Mouse (Mus musculus) cerebellum, adult 8-10 months (tissue): ENCODE results near the gene Ptpn11.
A peak's percentile ranks its signal among the peaks of the same experiment; 100 is the strongest.
"Not testable (repeated sequence)": the region's sequence is repeated elsewhere in the genome, so short reads cannot be mapped to it uniquely, and the experiment has no call there.

Experiments
- DNase-seq: peaks from one replicate; pipeline ENCODE4 v3.0.0; 2022

Ptpn11 gene

GRCm38 (mm10) chr5:121212108-121212507 lies 20.9 kb upstream of the Ptpn11 start:
- no peak for DNase-seq

DNA sequence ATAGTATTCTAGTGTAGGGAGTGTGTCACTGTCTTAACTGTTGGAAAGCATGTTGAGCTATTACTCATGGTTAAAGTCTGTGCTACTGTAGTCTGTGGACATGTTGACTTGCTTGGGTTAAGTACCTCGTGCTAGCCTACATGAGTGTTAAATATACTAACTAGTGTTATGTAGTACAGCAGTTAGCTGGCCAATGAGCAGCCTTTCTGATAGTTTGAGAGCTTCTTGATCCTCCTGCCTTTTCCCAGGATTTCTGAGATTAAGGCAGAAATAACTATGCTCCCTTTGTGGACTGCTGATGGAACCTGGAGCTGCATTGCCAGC lies 19.4 kb upstream of the Ptpn11 start:
- no peak for DNase-seq

DNA sequence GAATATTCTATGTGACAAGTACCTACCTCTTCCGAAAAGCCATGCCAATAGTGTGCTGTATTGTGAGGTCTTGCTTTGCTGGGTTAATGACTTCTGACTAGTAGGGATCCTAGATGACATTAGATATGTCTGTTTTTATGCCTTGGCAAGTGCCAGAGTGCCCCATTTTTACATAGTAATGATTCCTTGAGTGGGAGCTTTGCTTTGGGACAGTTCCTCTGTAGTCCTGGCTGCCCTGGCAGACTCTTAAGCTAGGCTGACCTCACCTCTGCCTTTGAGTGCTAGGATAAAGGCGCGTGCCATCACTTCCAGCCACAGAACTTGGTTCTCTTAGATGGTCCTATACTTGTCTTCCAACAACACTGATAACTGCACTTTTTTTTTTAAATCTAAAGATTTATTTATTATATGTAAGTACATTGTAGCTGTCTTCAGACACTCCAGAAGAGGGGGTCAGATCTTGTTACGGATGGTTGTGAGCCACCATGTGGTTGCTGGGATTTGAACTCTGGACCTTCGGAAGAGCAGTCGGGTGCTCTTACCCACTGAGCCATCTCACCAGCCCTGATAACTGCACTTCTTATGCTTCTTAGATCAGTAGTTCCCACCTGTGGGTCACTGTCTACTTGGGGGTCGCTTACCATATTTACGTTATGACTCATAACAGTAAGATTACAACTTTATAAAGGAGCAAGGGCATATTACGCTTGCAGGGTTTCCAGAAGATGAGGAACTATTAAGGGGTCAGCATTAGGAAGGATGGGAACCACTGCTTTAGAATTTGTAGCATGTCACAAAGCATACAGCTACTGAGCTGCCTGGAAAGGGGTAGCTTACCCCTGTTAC lies 18.8 kb upstream of the Ptpn11 start:
- no peak for DNase-seq

- DNase-seq: no peak
Measured at GRCm38 (mm10) chr5:121206984-121207383, 15.8 kb upstream of the Ptpn11 start.

- no peak for DNase-seq
Measured at GRCm38 (mm10) chr5:121206540-121206939, 15.3 kb upstream of the Ptpn11 start.

DNA sequence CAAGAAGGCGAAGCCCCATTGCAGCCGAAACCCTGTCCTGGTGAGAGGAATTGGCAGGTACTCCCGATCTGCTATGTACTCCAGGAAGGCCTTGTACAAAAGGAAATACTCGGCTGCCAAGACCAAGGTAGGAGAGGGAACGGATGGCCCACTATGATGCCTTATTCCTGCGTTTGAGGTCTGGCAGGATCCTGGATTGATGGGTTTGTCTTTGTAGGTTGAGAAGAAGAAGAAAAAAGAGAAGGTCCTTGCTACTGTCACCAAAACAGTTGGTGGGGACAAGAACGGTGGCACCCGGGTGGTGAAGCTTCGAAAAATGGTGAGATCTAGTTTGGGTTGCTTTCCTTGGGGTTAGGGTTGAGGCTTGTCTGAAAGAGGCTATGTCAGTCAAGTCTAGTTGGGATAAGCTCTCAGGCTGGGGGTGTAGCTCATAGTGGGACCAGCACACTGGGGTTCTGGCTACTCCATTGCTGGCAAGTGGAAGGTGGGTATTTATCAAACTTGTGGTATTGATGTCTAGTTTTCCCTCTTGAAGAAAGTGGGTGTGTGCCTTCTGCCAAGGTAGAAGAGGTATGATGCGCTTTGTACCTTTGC lies 14.4 kb upstream of the Ptpn11 start:
- DNase-seq: not testable (repeated sequence)

GRCm38 (mm10) chr5:121204132-121205089 lies 13.2 kb upstream of the Ptpn11 start, which contains the start of gene Rpl6:
Rpl6 (plus strand) TSS chr5:121204481.
- peak; percentile 76 for DNase-seq

DNA sequence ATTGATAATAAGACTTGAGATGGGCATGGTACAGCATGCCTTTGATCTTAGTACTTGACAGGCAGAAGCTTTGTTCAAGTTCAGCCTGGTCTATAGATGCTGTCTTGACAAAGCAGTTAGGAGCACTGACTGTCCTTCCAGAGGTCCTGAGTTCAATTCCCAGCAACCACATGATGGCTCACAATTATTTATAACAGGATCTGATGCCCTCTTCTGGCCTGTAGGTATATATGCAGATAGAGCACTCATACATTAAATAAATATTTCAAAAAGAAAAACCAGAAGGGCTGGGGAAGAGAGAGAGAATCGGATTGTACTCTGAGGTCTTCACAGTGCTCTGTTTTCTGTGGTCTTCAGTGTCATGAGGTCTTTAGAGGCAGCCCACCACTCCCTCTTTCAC lies 11.3 kb upstream of the Ptpn11 start:
- no peak for DNase-seq

DNA sequence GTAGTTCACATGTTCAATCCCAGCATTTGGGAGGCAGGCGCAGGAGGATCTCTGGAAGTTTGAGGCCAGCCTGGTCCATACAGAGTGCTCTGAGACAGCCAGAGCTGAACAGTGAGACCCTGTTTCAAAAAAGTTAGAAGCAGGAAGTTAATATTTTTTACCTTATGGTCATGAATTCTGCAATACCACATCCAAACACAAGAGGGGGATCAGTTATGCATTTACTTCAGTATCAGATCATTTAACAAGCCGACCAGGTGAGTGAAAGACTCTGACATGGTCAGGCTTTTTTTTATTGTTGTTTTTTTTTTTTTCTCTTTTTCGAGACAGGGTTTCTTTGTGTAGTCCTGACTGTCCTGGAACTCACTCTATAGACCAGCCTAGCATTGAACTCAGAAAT lies 10.5 kb upstream of the Ptpn11 start:
- DNase-seq: no peak

DNA sequence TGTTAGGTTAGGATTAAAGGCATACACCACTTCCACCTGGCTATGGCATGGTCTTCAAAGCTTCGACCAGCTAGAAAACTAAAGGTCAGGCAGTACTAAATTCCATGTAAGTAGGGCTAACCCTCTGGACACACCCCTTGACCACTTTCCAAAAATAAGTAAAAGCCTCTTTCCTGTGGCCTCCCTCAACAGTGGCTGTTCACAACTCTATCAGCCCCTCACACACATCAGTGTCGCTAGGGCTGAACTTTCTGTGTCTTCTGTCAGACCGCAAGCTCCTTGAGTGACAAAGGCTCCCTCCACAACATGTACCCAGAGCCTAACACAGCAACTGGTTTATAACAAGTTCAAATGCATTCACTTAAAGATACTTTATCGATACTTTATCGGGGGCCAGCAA lies 7.2 kb upstream of the Ptpn11 start:
- DNase-seq: no peak

GRCm38 (mm10) chr5:121197337-121197736 lies 6.1 kb upstream of the Ptpn11 start:
- DNase-seq: no peak

GRCm38 (mm10) chr5:121196764-121197163 lies 5.6 kb upstream of the Ptpn11 start:
- DNase-seq: no peak

DNA sequence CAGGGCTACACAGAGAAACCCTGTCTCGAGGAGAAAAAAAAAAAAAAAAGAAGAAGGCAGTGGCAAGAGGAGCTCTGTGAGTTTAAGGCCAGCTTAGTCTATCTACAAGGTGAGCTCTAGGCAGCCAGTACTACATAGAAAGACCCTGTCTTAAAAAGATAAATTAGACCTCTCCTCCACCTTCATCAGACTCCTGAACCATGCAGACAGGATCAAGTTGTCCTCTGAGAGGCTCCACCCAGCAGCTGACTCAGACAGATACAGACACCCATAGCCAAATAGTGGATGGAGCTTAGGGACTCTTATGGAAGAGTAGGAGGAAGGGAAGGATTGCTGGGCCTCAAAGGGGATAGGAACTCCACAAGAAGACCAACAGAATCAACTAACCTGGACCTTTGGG lies 3.0 kb upstream of the Ptpn11 start:
- no peak for DNase-seq

DNA sequence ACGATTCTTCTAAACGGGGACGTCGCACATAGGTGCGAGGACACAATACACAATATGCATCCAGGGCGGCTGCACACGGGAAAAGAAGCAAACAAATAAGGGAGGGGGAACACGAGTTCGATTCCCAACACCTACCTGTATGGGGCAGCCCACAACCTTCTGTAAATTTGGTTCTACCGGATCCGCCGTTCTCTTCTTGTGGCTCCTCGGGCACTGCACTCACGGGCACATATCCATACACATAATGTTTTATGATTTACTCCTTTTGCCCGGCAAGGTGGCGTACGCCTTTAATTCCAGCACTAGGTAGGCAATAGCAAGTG lies 348 bp upstream of the Ptpn11 start:
- DNase-seq: no peak

DNA sequence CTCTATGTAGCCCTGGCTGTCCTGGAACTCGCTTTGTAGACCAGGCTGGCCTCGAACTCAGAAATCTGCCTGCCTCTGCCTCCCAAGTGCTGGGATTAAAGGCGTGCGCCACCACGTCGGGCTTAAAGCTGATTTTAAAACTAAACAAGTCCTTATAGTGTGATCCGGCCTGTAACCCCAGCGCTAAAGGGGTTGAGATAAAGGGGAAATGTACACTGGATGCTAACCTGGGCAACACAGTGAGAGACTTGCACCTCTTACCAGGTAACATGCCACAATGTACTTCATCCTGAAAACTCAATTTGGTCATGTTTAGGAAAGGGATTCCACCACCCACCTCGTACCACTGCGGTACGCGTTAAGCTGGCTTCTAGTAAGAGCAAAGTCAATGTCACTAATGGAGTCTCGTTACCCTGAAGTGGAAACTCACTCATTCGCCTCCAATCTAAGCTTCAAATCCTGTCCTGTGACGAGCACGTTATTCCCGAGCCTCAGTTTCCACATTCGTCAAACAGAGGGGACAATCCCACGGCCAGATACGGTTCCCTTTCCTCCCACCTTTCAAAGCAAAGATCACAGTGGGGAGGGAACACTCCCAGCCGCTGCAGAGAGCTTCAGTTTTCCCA lies 874 bp downstream of the Ptpn11 start:
- DNase-seq: no peak

GRCm38 (mm10) chr5:121189182-121189581 lies 2.0 kb downstream of the Ptpn11 start:
- DNase-seq: no peak

GRCm38 (mm10) chr5:121188265-121188664 lies 2.9 kb downstream of the Ptpn11 start:
- DNase-seq: no peak

DNA sequence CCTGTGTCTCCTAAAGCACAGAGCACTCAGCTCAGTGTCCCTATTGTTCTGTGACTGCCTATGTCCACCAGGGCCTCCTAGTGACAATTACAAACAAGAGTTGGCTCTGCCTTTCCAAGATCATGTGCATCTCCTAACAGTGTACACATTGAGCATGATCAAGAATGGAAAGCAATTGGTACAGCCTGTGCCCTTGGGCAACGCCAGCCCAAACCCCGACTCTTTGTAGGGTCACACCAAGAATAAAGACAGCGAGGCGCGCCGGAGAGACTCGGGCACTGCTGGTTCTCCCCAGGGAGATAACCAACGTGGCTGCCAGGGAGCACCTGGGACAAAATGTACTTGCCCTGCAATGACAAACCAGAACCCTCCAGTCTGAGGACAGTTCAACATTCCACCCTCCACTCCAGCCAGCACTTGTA lies 3.6 kb downstream of the Ptpn11 start:
- DNase-seq: no peak

- no peak for DNase-seq
Measured at GRCm38 (mm10) chr5:121184945-121185551, 6.1 kb downstream of the Ptpn11 start.

GRCm38 (mm10) chr5:121184375-121184774 lies 6.8 kb downstream of the Ptpn11 start:
- DNase-seq: no peak

GRCm38 (mm10) chr5:121183269-121183668 lies 7.9 kb downstream of the Ptpn11 start:
- no peak for DNase-seq

- DNase-seq: no peak
Measured at GRCm38 (mm10) chr5:121179077-121179857, 11.9 kb downstream of the Ptpn11 start.
